Mouse (Mus musculus): ENCODE data around the gene Papss1. TPM values are rescaled to one million over a fixed set of nuclear protein-coding genes. Genes with fewer than 3 reads are reported as not detected.

Papss1 gene
- polyA plus RNA-seq, 1 experiment from 2014 or later: 97.0 TPM

DNA sequence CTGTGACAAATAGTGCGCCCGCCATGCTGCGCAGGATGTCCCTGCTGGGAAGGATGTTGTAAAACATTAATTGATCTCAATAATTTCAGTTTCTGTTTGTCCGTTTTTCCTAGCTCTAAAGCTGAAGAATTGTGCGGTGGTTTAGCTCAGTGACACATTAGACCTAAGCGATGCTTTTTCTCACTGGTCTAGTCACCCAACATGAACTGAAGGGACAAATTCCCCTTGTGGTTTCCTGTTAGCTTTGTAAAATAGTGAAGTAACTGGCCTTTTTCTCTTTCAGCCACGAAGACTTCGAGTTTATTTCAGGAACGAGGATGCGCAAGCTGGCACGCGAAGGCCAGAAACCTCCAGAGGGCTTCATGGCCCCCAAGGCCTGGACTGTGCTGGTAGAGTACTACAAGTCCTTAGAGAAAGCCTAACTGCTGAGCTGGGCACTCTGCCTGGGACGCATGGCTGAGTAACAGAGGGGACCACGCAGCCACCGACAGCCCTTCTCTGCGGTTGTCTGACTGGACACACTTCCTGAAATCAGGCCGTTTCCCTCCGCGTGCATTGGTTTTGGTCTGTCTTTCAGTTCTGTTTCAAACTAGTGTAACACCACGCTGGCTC is 78.2 kb downstream of the Papss1 start:
- no peak for ATAC-seq (ENCODE audit: low FRiP score, low read depth)
- WGBS: 95% methylated on average over 20 of the region's 20 CpGs
- no peak overlapping the region for H3K9ac ChIP-seq

DNA sequence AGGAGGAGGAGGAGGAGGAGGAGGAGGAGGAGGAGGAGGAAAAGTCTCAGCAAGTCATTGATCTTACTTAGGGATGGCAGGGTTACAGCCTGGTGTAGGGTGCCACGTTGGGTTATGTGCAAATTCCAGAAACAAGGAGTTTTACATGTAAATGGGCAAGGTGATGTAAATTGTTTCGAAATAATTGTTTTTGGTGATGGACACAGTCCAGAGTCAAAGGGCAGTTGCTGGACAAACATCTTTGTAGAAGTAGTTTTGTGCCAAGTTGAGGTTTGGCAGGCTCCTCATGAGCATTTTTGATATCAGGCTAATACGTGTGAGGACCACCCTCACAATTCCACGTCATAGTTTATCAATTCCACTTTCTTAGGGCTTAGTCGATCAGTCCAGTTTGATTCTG is 80.6 kb downstream of the Papss1 start:
- ATAC-seq (ENCODE audit: low FRiP score, low read depth): no peak
- Histone ChIP-seq H3K9ac (no peak overlapping the region), H3K27me3 (replicated peaks) (no peaks in the 10 kb centered on the region), H3K4me1 (no peaks in the 10 kb centered on the region), H3K27ac (no peak overlapping the region), H3K4me2 (replicated peaks) (no peak overlapping the region), H3K36me3 (0 out of 2 replicates have a peak, but pooled peaks cover 13% of the 10 kb centered on the region), H3K4me3 (no peak overlapping the region), H3K9me3 (no peaks in the 10 kb centered on the region)
- WGBS: 93% methylated on average over 5 of the region's 5 CpGs

More for the DNA sequence above, 78.2 kb downstream of the Papss1 start:
- Histone ChIP-seq H3K4me1 (peaks cover 7% of the 10 kb centered on the region), H3K9me3 (no peaks in the 10 kb centered on the region), H3K4me2 (replicated peaks) (no peak overlapping the region), H3K27me3 (replicated peaks) (no peaks in the 10 kb centered on the region), H3K27ac (no peak overlapping the region), H3K4me3 (no peak overlapping the region), H3K36me3 (0 out of 2 replicates have a peak, but pooled peaks cover 13% of the 10 kb centered on the region)

DNA sequence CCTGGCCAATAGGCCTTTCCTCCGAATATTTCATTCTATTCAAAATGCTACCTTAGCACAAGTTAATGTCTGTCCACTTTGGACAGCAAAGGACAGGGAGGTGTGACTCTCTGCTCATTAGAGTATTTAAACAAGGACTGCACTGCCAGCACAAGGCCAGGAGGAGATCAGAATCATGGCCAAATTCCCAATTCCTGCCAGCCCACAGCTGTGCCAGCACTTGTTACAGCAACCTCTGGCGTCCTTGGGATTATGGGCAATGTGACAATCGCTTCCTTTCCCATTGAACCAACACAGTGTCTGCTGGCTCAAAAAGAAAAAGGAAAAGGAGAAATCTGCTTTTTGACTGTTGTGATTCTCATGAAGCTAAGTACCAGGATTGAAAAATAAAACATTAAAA is 89.8 kb downstream of the Papss1 start:
- no peak for ATAC-seq (ENCODE audit: low FRiP score, low read depth)
- 95% methylated on average over 3 of the region's 3 CpGs for WGBS

DNA sequence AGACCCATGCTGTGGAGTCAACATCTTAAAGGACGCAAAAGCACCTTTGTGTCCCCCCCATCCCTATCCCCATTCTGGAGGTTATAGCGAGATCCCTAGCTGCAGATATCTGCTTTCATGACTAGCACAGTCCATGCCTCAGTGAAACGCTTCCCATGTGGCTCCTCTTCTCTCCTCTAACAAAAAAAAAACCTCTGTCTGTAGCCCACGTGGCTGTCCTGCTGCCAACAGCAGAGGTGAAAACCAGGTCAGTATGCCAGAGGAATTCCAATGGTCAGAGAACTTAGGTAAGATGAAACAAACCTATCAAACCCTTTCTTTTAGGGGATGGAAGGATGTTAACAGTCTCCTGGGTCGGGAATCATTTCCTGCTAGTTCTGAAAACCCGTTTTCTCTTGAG is 91.5 kb downstream of the Papss1 start:
- no peak for ATAC-seq (ENCODE audit: low FRiP score, low read depth)
- Histone ChIP-seq H3K27me3 (replicated peaks) (no peaks in the 10 kb centered on the region), H3K4me2 (replicated peaks) (no peak overlapping the region), H3K27ac (no peak overlapping the region), H3K36me3 (no peaks in the 10 kb centered on the region), H3K4me1 (no peaks in the 10 kb centered on the region), H3K9ac (no peak overlapping the region), H3K4me3 (no peak overlapping the region), H3K9me3 (no peaks in the 10 kb centered on the region)
- WGBS: 79% methylated on average over 6 of the region's 6 CpGs

More for the DNA sequence above, 89.8 kb downstream of the Papss1 start:
- H3K9ac ChIP-seq: no peak overlapping the region
- H3K4me1 ChIP-seq: no peaks in the 10 kb centered on the region
- no peak overlapping the region for H3K4me2 ChIP-seq (replicated peaks)
- H3K9me3 ChIP-seq: no peaks in the 10 kb centered on the region
- H3K4me3 ChIP-seq: no peak overlapping the region
- no peaks in the 10 kb centered on the region for H3K36me3 ChIP-seq
- H3K27ac ChIP-seq: no peak overlapping the region
- H3K27me3 ChIP-seq (replicated peaks): no peaks in the 10 kb centered on the region

DNA sequence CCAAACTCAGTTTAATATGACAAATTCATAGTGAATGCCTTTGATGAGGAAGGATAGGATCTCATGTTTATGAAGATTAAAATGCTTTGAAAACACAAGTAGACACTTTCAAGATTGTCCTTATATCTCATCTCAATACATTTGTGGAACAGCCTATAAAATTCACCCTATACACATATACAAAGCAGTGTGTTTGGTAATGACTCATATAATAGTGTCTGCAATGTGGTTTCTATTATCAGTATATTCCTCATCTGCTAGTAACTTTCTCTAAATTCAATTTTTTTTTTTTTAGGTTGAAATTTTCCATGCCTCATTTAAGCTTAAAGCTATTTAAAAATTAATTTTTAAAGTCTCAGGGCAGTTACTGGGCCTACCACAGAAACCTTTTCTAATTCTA is 95.6 kb downstream of the Papss1 start:
- no peaks in the 10 kb centered on the region for H3K27me3 ChIP-seq (replicated peaks)
- H3K4me1 ChIP-seq: no peaks in the 10 kb centered on the region
- H3K36me3 ChIP-seq: no peaks in the 10 kb centered on the region
- no peaks in the 10 kb centered on the region for H3K9me3 ChIP-seq
- no peak overlapping the region for H3K27ac ChIP-seq
- ATAC-seq (ENCODE audit: low FRiP score, low read depth): no peak
- no peak overlapping the region for H3K4me3 ChIP-seq
- no peak overlapping the region for H3K9ac ChIP-seq
- H3K4me2 ChIP-seq (replicated peaks): no peak overlapping the region

DNA sequence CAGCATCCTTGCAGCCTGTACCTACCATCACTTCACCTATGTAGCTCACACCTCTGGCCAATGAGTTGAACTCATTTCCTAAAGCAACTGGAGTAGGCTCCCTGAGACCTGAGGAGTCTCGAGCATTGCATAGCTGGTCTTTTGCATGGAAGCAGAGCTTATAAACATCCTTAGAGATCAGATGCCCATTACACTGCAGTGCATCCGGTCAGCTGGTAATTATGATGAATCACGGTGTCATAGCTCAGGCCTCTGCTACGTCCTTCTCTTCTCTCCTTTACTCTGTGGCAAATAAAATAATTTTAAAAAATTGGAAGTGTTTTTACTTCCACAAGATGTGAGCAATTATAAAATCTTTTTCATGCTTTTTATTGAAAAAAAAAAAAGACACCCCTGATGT is 96.1 kb downstream of the Papss1 start:
- no peak overlapping the region for H3K4me3 ChIP-seq
- ATAC-seq (ENCODE audit: low FRiP score, low read depth): no peak
- H3K9ac ChIP-seq: no peak overlapping the region
- no peaks in the 10 kb centered on the region for H3K9me3 ChIP-seq
- no peak overlapping the region for H3K27ac ChIP-seq
- no peaks in the 10 kb centered on the region for H3K4me1 ChIP-seq
- H3K36me3 ChIP-seq: no peaks in the 10 kb centered on the region
- WGBS: 85% methylated on average over 4 of the region's 4 CpGs
- no peaks in the 10 kb centered on the region for H3K27me3 ChIP-seq (replicated peaks)
- H3K4me2 ChIP-seq (replicated peaks): no peak overlapping the region

DNA sequence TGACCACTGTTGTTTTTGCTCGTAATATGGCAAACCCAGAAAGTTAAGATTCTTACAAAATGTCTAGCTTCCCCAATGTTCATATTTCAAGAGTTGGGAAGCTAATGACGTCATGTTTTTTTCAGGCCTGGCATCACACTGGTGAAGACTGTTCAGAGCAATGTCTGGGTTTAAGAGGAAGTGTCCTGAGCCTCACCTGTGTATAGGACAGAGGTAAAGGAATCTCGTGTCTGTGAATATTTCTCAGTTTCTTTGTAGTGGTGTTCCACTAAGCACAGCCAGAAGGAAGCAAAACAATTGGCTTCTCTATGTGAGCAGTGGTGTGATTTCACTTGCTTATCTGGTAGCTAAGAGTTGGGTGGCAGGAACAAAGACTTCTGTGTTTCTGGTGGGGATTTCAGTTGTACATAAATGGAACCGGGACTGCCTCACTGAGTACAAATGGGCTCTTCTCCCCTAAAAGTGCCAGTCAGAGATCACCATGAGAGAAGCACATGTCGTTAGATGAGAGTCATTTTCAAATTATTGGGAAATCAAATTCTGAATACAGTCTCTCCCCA is 98.1 kb downstream of the Papss1 start:
- Histone ChIP-seq H3K9me3 (no peaks in the 10 kb centered on the region), H3K27ac (no peak overlapping the region), H3K4me2 (replicated peaks) (no peak overlapping the region), H3K27me3 (replicated peaks) (no peaks in the 10 kb centered on the region), H3K9ac (no peak overlapping the region), H3K36me3 (no peaks in the 10 kb centered on the region), H3K4me1 (no peaks in the 10 kb centered on the region), H3K4me3 (no peak overlapping the region)
- ATAC-seq (ENCODE audit: low FRiP score, low read depth): no peak
- 77% methylated on average over 5 of the region's 5 CpGs for WGBS

DNA sequence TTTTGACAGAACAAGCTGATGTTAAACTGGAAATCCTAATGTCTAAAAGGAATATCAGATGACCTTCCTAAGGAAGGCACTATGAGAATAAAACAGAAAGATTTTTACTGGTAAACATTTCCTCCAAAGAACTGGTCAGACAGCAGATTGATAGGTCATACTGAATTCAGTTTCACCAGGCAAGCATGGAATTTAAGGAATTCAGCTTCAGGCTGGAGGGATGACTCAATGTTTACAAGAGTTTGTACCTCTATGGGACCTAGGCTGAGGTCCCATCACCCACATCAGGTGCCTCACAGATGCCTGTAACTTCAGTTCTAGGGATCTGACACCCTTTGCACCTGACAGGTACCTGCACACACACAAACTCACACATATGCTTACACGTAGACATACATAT is 105.3 kb downstream of the Papss1 start:
- Histone ChIP-seq H3K27me3 (replicated peaks) (no peaks in the 10 kb centered on the region), H3K9ac (no peak overlapping the region), H3K4me3 (no peak overlapping the region), H3K9me3 (no peaks in the 10 kb centered on the region), H3K36me3 (no peaks in the 10 kb centered on the region), H3K27ac (no peak overlapping the region), H3K4me1 (no peaks in the 10 kb centered on the region), H3K4me2 (replicated peaks) (no peak overlapping the region)
- WGBS: 88% methylated on average over 1 of the region's 1 CpGs
- ATAC-seq (ENCODE audit: low FRiP score, low read depth): no peak

DNA sequence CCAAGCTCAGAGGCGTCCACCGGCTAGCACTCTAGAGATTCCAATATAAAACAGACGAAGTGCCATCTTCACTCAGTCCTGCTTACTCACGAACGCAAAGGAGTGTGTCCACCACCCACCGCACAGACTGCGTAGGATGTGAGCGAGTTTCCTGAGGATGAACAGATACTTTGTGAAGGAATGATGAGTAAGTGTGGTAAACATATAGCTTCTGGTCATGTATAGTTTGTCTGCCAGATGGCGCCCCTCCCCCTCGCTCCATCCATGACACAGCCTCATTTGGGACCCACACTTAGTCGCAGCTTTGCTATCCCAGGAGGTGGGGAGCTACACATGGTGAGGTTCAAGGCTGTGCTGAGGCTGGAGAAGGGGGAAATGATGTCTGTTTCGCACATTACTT is 121.5 kb downstream of the Papss1 start:
- ATAC-seq (ENCODE audit: low FRiP score, low read depth): peak; percentile 48; the same call in 1 of the 2 replicates

DNA sequence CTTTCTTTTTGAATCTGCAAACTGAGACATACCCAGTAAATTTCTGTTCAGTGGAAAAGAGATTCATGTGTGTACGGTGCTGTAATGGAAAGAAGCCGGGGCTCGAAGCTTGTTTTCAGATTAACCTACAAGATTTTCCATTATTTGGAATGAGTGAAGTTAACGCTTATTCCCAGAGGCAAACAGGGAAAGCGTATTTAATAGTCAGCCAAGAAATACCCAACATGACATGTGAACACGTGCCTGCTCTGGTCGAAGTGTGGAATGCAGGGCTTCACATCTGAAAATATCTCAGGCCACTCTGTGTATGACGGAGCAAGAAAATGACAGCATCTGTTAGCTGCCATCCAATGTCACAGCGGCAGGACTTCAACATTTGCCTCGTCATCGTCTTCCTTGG is 125.4 kb downstream of the Papss1 start:
- 89% methylated on average over 11 of the region's 11 CpGs for WGBS
- Histone ChIP-seq H3K4me1 (no peaks in the 10 kb centered on the region), H3K4me3 (no peak overlapping the region), H3K9me3 (no peaks in the 10 kb centered on the region), H3K4me2 (replicated peaks) (no peak overlapping the region), H3K27ac (no peak overlapping the region), H3K36me3 (no peaks in the 10 kb centered on the region), H3K9ac (no peak overlapping the region), H3K27me3 (replicated peaks) (no peaks in the 10 kb centered on the region)
- no peak for ATAC-seq (ENCODE audit: low FRiP score, low read depth)

More for the DNA sequence above, 121.5 kb downstream of the Papss1 start:
- H3K27ac ChIP-seq: no peak overlapping the region
- no peaks in the 10 kb centered on the region for H3K36me3 ChIP-seq
- no peaks in the 10 kb centered on the region for H3K27me3 ChIP-seq (replicated peaks)
- no peak overlapping the region for H3K9ac ChIP-seq
- WGBS: 86% methylated on average over 12 of the region's 12 CpGs
- no peak overlapping the region for H3K4me2 ChIP-seq (replicated peaks)
- no peak overlapping the region for H3K4me3 ChIP-seq
- no peaks in the 10 kb centered on the region for H3K9me3 ChIP-seq
- no peaks in the 10 kb centered on the region for H3K4me1 ChIP-seq

DNA sequence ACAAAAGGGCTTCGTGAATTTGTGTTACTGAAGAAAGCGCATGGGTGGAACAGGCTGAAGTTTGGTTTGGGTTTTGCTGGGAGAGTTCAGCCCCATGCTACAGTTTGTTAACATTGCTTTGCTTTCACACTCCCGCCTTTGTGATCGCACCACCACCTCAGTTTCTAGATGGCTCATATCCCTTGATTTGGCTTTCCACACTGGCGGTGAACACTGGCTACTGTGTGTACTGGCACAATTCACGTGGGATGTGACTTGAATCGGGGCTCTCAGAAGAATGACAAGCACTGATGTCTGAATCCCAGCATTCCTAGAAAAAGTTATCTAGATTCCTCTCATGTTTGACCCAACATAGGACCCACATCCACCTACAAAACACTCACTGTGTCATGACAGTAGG is 126.0 kb downstream of the Papss1 start:
- Histone ChIP-seq H3K27me3 (replicated peaks) (no peaks in the 10 kb centered on the region), H3K9ac (no peak overlapping the region), H3K27ac (no peak overlapping the region), H3K4me2 (replicated peaks) (no peak overlapping the region), H3K4me1 (no peaks in the 10 kb centered on the region), H3K36me3 (no peaks in the 10 kb centered on the region), H3K4me3 (no peak overlapping the region), H3K9me3 (no peaks in the 10 kb centered on the region)
- no peak for ATAC-seq (ENCODE audit: low FRiP score, low read depth)
- 88% methylated on average over 7 of the region's 7 CpGs for WGBS

DNA sequence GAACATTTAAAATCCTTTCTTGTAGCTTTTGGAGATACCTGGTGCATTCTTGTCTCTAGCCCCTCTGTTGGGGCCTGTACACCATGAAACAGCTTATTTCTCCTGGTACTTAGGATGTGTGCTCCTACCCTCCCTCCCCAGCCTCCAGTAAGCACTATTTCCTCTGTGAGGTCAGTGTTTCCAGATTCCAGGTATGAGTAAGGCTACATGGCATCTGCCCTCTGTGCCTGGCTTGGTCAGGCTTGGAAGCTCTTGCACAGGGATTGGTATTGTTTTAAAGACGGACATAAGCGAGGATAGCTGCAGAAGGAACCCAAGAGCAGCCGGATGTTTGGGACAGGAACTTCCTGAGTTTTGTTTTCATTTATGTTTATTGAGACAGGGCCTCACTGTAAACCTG is 126.6 kb downstream of the Papss1 start:
- Histone ChIP-seq H3K9me3 (no peaks in the 10 kb centered on the region), H3K4me2 (replicated peaks) (no peak overlapping the region), H3K4me3 (no peak overlapping the region), H3K4me1 (no peaks in the 10 kb centered on the region), H3K9ac (no peak overlapping the region), H3K27ac (no peak overlapping the region), H3K36me3 (no peaks in the 10 kb centered on the region), H3K27me3 (replicated peaks) (no peaks in the 10 kb centered on the region)
- WGBS: 79% methylated on average over 3 of the region's 3 CpGs
- ATAC-seq (ENCODE audit: low FRiP score, low read depth): no peak
